Mouse (Mus musculus) ZHBTc4 (cell line): ENCODE measurements around the gene Lrch1.

Experiments
- DNase-seq: peaks from one replicate; pipeline ENCODE4 v3.0.0-alpha.2; 2011; ENCODE audit warnings: low read depth, low spot score

Gene Lrch1

GRCm38 (mm10) chr14:74922039-74922736, 25.5 kb downstream of the Lrch1 start:
- DNase-seq: peak; percentile 69

GRCm38 (mm10) chr14:74921471-74921870, 26.2 kb downstream of the Lrch1 start:
- DNase-seq: no peak

GRCm38 (mm10) chr14:74919132-74919531, 28.5 kb downstream of the Lrch1 start:
- DNase-seq: no peak

GRCm38 (mm10) chr14:74918521-74919103, 29.1 kb downstream of the Lrch1 start:
- no peak for DNase-seq

GRCm38 (mm10) chr14:74917504-74918124, 30.1 kb downstream of the Lrch1 start:
- DNase-seq: no peak

- DNase-seq: no peak
Observed at GRCm38 (mm10) chr14:74916691-74917090, 31.0 kb downstream of the Lrch1 start.

- DNase-seq: no peak
Observed at GRCm38 (mm10) chr14:74916075-74916474, 31.6 kb downstream of the Lrch1 start.

GRCm38 (mm10) chr14:74915658-74916057, 32.0 kb downstream of the Lrch1 start:
- no peak for DNase-seq

- no peak for DNase-seq
Observed at GRCm38 (mm10) chr14:74915025-74915424, 32.7 kb downstream of the Lrch1 start.

GRCm38 (mm10) chr14:74913381-74914230, 34.1 kb downstream of the Lrch1 start:
- no peak for DNase-seq

GRCm38 (mm10) chr14:74910363-74910762, 37.3 kb downstream of the Lrch1 start:
- no peak for DNase-seq

- no peak for DNase-seq
Observed at GRCm38 (mm10) chr14:74909021-74909420, 38.7 kb downstream of the Lrch1 start.

- DNase-seq: no peak
Observed at GRCm38 (mm10) chr14:74908250-74908649, 39.4 kb downstream of the Lrch1 start.

GRCm38 (mm10) chr14:74907706-74908105, 40.0 kb downstream of the Lrch1 start:
- no peak for DNase-seq

- no peak for DNase-seq
Observed at GRCm38 (mm10) chr14:74905990-74906389, 41.7 kb downstream of the Lrch1 start.

GRCm38 (mm10) chr14:74904442-74904841, 43.2 kb downstream of the Lrch1 start:
- no peak for DNase-seq

- no peak for DNase-seq
Observed at GRCm38 (mm10) chr14:74903047-74903446, 44.6 kb downstream of the Lrch1 start.

- DNase-seq: no peak
Observed at GRCm38 (mm10) chr14:74900705-74901369, 46.8 kb downstream of the Lrch1 start.

- DNase-seq: no peak
Observed at GRCm38 (mm10) chr14:74899953-74900704, 47.5 kb downstream of the Lrch1 start.

GRCm38 (mm10) chr14:74898939-74899338, 48.7 kb downstream of the Lrch1 start:
- no peak for DNase-seq

- DNase-seq: no peak
Observed at GRCm38 (mm10) chr14:74893693-74894092, 54.0 kb downstream of the Lrch1 start.
